Mouse (Mus musculus) lung, postnatal 25 days (tissue): ENCODE measurements at regions not wholly inside any gene's neighbourhood (a gene's known extent, or its start where the extent isn't known, plus 50 kb on each side); places are given as distances from the start of the nearest gene placed in this dataset.

Source experiments
- DNase-seq: peaks from one replicate; pipeline ENCODE4 v3.0.0; 2022; ENCODE audit warnings: low spot score

GRCm38 (mm10) chr2:95232135-95232772, 794.3 kb upstream of the Api5 start:
- DNase-seq: peak; percentile 4

- DNase-seq: no peak
These were observed 793.8 kb upstream of the Api5 start for GRCm38 (mm10) chr2:95231739-95232134.

- DNase-seq: no peak
These were observed 791.5 kb upstream of the Api5 start for GRCm38 (mm10) chr2:95229386-95229785.

- DNase-seq: peak; percentile 2
These were observed 772.4 kb upstream of the Api5 start for GRCm38 (mm10) chr2:95210216-95210941.
